Mouse (Mus musculus): ENCODE data around the gene H3f3a.

GRCm38 (mm10) chr1:180762679-180763078, 51.1 kb downstream of the H3f3a start:
- no peak for TF ChIP-seq GATA1 (IDR thresholded peaks at IDR 0.05; ENCODE audit: borderline replicate concordance, low read length)
- no peak for TF ChIP-seq FLI1 (IDR thresholded peaks at IDR 0.05; ENCODE audit: low read length)

Data from megakaryocyte, embryonic 14.5 days (primary cell).